Mouse (Mus musculus) retina, postnatal 1 day (tissue): Measurements from ENCODE around the gene Pitpnc1.

Experiments
- DNase-seq: peaks from one replicate; pipeline ENCODE4 v3.0.0-alpha.2; 2012

Pitpnc1 gene

DNA sequence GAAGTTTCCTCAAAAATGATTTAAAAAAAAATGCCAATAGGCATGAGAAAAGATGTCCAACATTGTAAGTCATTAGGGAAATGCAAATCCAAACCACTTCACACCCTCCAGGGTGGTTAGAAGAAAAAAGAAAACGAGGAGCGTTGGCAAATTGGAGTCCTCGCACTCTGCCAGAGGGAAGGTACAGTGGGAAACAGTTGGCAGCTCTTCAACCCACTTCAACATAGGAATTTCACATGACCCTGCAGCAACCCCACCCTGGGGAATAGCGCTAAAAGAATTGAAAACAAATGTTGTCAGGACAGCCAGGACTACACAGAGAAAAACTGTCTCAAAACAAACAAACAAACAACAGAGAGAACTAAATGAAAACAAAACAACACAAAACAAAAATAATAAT, 32.8 kb downstream of the Pitpnc1 start:
- DNase-seq, result no peak

DNA sequence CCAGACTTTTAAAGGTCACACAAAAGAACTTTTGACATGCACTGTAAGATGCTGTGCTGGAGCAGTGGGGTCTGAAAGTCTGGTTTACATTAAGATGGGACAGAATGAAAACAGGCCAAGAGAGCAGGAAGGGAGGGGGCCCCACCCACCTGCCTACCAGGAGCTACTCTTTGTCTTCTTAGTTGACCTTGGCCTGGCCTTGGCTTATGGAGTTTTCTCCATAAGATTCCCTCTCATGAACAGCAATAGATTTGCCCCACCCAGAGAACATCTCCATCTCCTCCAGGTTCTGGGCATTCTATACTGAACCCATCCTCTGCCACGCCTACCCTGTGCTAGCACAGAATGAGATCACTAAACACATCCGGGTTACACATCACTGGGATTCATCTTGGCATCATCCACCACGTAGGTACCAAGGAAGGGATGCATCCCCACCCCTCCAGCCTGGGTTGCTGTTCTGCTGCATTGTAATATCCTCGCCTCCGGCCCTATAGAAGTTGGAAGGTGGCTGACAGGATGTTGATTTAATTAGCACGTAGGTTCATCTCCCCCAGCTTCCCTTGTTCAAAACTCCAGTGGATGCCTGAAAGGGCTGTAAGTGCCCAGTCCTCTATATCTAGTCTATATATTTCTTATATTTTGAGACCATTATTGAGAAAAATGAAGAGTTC, 34.6 kb downstream of the Pitpnc1 start:
- no peak for DNase-seq

DNA sequence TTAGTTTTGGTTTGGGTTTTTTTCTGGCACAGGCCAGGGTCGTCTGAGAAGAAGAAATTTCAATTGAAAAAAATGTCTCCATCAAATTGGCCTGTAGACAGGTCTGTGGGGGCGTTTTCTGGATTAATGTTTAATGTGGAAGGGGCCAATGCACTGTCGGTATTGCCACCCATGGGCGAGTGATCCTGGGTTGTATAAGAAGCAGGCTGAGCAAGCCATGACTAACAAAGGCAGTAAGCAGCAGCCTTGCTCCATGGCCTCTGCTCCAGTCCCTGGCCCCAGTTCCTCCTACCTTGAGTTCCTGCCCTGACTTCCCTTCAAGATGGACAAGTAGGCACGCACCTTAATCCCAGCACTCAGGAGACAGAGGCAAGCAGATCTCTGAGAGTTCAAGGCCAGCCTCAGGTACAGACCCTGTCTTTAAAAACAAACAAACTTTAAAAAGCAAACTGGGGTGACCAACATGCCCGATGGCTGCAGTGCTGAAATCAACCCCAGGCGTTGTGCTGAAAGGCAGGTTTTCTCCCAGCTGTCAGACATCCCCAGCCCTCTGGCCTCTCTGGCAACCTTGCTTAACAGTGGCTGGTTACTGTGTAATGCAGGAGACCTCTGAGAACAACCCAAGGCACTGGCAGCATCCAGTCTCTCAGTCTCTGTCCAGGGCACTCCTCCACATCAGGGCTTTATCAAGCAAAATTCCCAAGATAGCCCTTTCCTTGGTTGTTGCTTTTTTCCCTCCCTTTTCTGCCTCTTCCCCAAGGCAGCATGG, 39.1 kb downstream of the Pitpnc1 start:
- DNase-seq, result no peak

DNA sequence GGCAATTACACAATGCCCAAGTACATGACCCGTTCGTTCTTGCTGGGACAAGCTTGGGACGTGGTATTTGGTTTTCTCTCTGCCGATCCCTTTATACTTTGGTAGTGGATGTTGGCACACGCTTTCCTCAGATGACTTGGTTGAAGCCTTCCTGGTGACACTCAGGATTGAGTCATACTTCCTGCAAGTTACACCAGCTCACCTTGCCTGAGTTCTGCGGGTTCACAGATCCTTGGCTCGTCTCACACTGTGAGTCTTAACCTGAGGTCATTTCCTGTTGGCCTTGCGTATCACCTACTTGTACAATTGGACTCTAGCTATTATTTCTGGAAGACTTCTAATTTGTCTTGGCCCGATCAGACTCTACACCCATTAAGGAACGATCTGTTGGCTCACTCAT, 42.5 kb downstream of the Pitpnc1 start:
- DNase-seq, result no peak

DNA sequence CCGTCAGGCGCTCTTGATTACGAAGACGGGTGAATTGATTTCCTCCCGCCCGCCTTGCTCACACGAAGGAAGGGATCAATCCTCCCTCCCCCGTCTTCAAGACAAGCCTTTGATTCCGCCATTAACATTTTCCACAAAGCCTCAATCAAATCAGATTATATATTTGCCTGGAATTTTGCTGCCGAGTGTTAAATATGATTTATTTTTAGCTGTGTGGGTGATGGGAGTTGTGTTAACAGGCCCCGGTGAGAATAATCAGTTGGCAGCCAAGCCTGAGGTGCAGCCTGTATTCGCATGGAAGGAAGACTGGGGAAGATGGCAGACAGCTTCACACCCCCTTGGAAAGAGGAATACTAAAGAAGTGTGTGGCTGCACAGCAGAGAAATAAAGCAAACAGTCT, 46.3 kb downstream of the Pitpnc1 start:
- DNase-seq, result no peak

DNA sequence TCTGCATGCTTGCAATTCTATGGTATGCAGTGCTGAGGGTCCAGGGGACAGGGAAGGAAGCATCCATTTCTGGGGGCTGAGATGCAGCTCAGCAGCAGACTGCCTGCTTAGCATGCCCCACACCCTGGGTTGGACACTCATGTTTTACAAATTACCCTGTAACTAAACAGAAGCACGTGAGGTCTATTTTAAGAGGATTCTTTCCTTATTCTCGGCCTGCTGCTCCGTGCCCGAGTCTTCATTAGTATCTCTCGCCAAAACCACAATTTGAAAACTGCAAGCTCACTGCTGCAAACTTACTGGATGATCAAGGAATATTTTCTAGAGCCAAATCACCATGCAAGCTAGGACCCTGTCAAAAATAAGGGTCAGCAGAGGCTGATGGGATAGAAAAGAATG, 48.1 kb downstream of the Pitpnc1 start:
- DNase-seq, result no peak

DNA sequence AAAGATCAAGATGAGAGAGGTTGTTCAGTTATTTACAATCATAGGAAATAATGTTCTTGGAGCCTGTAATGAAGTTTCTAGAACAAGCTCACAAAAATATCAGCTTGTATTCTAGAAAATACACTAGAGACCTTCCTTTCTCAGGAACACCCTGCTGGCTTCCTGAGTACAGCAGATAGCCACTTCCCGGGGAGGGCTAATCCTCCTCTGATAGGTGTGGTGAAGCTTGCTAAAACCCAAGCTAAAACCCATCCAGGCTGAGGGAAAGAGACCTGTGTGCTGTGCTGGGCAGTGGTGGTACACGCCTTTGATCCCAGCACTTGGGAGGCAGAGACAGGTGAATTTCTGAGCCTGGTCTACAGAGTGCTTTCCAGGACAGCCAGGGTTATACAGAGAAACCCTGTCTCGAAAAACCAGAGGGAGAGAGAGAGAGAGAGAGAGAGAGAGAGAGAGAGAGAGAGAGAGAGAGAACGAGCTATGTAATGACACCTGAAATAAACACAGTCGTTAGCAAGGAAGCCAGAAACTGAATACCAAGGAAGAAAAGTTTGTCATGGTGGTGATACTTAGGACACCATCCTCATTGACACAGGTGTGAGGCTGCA, 48.6 kb downstream of the Pitpnc1 start:
- no peak for DNase-seq

DNA sequence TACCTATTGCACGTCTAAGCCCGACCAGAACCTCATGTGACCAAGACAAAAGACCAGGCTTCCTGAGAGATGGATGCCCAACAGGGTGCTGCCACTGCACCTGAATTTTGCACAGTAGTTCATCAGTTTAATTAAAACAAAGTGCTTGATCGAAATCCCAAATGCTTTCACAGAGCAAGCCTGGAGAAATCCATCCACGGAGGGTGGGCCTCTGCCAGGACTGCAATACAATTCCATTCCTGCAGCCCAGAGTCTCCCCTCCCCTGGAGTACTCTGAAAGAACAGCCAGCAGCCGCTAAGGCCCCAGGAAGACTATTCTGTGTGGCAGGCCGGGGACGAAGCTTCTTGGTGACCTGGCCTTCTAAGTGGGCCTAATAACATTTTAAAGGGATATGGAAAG, 50.6 kb downstream of the Pitpnc1 start:
- peak; percentile 27 for DNase-seq

DNA sequence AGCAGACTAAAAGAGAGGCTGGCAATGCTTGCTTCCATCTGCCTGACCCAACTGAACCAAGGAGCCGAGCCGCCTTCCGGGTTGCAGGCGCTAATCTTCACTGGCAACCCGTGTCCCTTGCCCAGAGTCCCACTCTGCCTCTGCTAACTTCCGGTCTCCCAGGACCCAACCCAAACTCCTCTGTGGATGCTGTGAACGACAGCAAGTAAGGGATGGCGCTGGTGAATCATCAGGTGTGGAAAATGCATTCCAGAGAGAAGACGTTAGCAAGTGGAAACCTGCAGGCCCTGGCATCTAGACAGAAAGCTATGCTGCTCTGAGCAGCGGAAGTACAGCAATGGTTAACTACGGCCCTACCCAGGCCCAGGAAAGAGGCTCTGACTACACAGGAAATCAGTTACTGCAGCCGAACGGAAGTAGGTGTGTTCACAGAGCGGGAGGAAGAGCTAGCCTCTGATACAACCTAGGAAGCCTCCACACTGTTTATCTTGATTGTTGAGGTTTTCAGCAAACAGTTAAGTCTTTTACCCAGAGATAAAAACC, 53.4 kb downstream of the Pitpnc1 start:
- no peak for DNase-seq

DNA sequence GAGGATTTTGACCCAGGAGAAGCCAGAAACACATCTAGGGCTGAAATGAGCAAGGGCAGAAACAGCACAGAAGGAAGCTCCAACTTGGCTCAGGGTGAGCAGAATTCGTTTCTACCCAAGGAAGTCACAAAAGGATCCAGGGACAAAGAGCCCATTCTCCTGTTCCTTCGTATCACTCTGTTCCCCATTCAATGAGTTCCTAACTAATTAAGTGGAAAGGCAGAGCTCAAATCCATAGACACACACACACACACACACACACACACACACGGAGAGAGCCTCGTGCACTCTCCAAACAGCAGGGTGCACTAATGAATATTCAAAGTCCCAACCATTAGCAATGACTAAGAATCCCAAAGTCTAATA, 54.0 kb downstream of the Pitpnc1 start:
- peak; percentile 92 for DNase-seq

DNA sequence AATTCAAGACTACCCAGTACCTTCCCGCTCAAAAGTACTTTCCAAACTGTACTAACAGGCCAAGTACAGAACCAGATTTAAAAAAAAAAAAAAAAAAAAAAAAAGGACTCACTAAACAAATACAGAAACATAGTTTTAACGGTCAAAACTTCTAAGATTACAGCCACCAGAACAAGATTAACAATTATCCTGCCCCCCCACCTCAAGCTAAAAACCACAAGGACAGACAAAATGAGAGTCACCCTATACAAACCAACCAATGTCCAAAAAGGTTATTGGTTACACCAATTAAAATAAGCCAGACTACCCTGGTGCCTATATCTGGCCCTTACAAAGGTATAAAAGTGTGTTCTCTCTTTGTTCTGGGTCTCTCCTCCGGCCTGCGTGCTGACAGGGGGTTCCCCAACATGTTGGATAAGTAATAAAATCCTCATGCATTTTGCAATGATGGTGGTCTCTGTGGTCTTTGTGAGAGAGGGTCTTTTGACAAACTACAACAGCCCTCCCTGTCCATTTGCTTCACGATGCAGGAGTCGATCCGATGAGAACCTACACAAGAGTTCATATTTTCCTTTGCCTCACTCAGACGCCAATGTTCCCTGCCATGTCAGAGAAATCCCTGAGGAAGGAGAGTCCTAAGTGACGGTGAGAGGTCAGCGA, 54.5 kb downstream of the Pitpnc1 start:
- no peak for DNase-seq

DNA sequence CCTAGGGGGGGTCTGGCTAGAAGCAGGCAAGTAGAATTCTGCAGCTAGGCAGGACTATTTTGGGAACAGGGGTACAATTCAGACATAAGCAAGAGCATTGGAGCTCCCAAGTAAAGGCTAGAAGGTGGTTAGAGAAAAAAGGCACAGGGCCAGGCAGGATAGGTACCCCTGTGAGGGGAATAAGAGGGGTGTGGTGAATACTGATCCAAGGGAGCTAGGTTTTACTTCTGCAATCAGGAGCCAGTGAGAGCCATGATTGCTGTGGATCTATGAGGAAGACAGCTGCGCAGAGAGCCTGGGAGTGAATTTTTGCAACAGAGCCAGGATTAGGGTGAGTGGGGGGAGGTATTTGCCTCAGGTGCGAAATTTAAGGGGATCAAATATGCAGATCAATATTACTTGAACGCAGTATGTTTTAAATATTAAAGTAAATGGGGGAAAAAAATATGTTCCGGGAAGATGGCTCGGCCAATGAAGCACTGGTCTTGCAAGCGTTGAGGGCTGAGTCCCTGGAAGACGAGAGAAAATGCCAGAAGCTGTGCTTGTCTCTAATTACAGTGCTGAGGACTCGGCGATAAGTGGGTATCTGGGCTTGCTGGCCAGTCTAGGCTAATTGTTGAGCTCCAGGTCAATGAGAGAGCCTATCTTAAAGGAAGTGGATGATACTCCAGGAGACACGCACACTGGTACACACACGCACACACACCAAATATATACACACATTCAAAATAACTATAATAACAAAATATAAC, 55.3 kb downstream of the Pitpnc1 start:
- DNase-seq, result no peak

DNA sequence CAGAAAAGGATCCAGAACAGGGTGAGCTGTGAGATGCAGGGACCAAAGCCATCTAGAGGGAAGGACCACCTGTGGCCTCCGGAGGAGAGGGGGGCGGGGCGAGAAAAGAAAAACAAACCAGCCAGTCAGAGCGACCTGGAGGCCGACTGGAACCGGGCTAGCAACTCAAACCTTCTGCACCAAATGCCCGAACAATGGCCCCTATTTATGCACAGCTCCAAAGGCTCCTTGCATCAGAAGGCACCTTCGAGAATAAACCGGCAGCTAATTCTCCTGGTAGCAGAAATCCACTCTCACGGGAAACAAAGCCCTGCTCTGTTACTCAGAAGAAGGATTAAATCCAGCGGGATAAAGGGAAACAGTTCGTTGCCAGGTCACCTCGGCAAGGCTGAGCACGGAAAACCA, 57.2 kb downstream of the Pitpnc1 start:
- DNase-seq, result peak; percentile 85

DNA sequence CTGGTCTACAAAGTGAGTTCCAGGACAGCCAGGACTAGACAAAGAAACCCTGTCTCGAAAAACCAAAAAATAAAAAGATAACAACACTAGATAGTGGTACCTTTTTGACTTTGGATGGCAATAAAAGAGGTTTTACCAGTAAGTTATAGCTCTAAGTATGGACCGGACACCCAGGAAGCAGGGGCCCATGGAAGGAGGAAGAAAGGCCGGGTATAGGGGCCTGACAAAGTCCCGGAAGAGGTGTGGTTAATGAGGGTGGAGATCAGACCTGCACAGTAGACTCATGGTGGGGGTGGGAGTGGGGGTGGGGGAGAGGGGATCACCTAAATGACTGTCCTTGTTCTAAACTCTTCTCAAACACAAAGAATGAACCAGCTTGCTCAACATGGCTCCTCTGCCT, 58.4 kb downstream of the Pitpnc1 start:
- no peak for DNase-seq

DNA sequence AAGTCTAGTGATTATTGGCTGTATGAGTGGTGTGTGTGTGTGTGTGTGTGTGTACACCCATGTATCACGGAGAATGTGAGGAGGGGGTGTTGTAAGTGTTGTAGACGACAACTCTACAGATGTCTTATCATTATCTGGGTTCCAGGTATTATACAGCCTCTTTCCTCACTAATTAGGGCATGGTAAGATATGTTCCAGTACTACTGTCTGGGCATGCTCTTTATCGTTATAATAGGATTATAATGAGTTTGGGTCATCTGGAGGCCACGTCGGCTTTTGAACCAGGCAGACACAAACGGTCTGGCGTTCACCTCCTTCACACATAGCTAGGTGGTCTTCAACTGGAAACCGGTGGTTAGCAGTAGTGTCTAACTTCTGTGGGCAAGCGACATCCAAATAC, 58.9 kb downstream of the Pitpnc1 start:
- DNase-seq, result peak; percentile 78

DNA sequence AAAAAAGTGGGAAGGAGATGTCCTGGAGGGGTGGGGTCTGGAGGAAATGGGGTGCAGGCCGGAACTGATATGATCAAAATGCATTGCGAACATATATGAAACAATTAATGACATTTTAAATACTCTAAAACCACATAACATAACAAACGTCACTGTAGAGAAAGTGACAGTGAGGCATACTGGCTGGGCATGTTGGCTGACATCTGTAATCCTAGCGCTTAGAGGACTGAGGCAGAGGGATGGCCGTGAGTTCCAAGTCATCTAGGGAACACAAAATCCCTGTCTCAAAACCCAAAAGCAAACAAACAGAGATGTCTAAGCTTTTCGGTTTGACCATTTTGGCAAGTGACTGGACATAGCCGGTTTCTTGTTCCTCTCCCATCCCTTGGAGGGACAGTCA, 59.7 kb downstream of the Pitpnc1 start:
- no peak for DNase-seq

DNA sequence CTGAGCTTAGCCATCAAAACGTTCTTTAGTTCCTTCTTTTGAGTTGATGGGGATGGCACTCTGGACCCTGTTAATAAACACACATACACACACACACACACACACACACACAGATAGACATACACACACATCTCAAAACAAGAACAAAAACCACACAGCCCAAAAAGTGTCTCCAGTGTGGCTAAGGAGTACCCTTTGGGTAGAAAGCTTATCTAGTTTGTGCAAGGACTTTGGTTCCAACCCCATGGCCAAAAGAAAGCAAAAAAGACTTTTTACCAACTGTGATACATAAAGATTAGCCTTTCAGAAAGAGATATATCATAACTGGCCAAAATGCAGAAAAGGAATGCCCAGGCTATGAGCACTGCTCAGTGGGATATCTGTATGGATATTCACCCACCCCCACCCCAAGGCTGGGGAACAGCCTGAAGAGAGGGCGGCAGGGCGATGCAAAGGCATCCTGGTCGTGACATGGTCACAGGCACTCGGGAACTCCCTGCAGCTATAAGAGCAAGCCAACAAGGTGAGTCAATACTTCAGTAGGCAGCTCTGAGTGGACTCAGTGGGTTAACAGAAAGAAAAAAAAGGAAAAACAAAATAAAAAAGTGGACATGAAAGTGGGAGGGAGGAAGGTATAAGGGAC, 60.3 kb downstream of the Pitpnc1 start:
- no peak for DNase-seq

DNA sequence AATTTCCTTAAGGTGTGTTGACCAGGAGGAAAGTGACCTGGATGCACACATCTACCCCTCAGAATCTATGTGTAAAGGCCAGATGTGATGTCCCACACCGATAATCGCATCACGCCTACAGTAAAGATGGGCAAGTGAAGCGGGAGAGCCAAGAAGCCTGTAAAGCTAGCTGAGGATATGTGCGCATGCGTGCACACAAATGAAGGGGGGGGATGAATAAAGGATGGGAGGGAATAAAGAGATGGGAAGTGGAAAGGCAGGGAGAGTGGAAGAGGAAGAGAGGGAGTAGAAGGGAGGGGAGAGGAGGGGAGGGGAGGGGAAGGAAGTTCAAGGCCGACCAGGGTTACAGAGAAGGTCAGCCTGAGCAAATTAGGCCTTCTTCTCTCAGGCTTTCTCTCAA, 61.6 kb downstream of the Pitpnc1 start:
- DNase-seq, result no peak

DNA sequence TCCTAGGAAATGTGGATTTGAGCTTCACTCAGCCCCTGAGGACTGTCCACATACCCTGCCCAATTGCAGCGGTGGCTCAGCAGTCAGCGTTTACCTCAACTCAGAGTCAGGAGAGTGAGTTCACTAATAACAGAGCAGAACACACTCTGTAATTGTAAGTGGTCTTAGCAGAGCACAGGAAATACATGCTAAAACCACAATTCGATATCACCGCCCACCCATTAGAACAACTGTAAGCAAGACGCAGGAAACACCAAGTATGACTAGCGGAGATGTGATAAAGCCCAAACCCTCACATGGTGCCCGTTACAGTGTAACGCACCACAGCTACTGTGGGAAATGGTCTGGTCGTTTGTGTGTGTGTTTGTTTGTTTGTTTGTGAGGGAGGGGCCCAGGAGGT, 62.8 kb downstream of the Pitpnc1 start:
- DNase-seq, result no peak

DNA sequence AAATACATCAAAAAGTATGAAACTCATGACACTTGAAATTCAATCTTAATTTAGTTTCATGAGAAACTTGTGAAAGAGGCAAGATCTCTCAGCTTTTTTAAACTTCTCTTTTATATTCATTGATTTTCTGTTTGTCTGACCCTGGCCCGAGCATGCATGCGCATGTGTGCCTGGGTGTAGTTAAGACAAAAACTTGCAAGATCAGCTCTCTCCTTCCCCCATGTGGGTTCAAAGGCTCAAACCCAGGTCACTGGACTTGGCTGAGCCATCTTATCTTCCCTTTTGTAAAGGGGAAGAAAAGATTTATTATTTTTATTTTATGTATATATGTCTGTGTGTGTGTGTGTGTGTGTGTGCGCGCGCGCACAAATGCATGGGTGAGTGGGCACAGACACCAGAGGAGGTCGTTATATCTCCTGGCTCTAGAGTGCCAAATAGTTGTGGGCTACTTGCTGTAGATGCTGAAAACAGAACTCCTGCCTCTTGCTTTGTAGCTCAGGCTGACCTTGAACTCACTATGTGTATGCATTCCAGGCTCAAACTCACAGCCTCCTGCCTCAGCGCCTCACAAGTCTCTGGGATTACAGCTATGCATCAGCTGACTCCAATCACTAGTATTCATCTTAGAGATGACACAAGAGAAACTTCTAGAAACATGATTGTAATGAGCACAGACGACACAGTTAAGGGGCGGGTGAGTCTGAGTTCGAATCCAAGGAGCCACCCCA, 64.7 kb downstream of the Pitpnc1 start:
- DNase-seq, result no peak

DNA sequence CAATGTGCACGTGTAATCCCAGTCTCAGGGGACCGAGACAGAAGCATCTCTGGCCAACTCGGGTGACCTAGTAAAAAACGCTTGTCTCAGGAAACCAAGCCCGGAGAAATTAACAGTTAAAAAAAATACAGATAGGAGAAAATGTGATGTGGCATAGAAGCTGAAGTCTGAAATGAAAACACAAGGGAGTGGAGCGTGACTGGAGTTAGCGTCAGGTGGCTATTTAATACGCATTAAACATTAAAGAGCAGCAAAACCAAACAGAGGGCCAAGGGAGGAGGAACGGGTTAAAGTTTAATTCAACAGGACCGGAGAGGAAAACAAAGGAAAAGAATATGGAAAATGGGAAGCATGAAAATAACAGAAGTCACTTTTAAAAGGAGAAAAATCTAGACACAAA, 67.2 kb downstream of the Pitpnc1 start:
- DNase-seq, result no peak
